Mouse (Mus musculus) neural tube, embryonic 11.5 days (tissue): ENCODE measurements around the gene Dennd5a. TPM values are rescaled to one million over a fixed set of nuclear protein-coding genes. Genes with fewer than 3 reads are reported as not detected.

Experiments used
- ATAC-seq: fragments of 200-750 bp; cut with Nextera tagmentation; 2 replicates; pipeline ENCODE4 v1.8.0; 2017; ENCODE audit warnings: moderate number of reproducible peaks, mild to moderate bottlenecking, moderate TSS enrichment, moderate library complexity; ENCODE audit not compliant: insufficient read depth, low FRiP score, low TSS enrichment
- DNase-seq: peaks from one replicate; pipeline ENCODE4 v3.0.0-alpha.2; 2015; ENCODE audit warnings: low spot score
- H3K27ac ChIP-seq: fragments of 300-500 bp; sonication (generic); 2 replicates; pipeline ENCODE4 v1.5.1; 2014; ENCODE audit warnings: low read depth, mild to moderate bottlenecking, low read length
- H3K27me3 ChIP-seq: fragments of 300-500 bp; sonication (generic); 2 replicates; pipeline ENCODE4 v1.6.1; 2014; ENCODE audit warnings: mild to moderate bottlenecking, low read length, mixed read lengths; ENCODE audit not compliant: control insufficient read depth, insufficient read depth
- H3K36me3 ChIP-seq: fragments of 300-500 bp; sonication (generic); 2 replicates; pipeline ENCODE4 v1.6.1; 2014; ENCODE audit warnings: mild to moderate bottlenecking, low read length, moderate library complexity, mixed read lengths; ENCODE audit not compliant: control insufficient read depth, insufficient read depth
- H3K4me1 ChIP-seq: fragments of 300-500 bp; sonication (generic); 2 replicates; pipeline ENCODE4 v1.6.1; 2014; ENCODE audit warnings: low read length, mixed read lengths; ENCODE audit not compliant: control insufficient read depth, insufficient read depth
- H3K4me2 ChIP-seq: fragments of 300-500 bp; sonication (generic); 2 replicates; pipeline ENCODE4 v1.6.1; 2014; ENCODE audit warnings: low read depth, mild to moderate bottlenecking, moderate library complexity
- H3K4me3 ChIP-seq: fragments of 300-500 bp; sonication (generic); 2 replicates; pipeline ENCODE4 v1.5.1; 2014; ENCODE audit warnings: low read depth, low read length
- H3K9ac ChIP-seq: fragments of 300-500 bp; sonication (generic); 2 replicates; pipeline ENCODE4 v1.6.1; 2014; ENCODE audit warnings: mild to moderate bottlenecking, low read length
- H3K9me3 ChIP-seq: fragments of 300-500 bp; sonication (generic); 2 replicates; pipeline ENCODE4 v1.6.1; 2016; ENCODE audit warnings: low read length; ENCODE audit not compliant: control insufficient read depth
- WGBS: fragments of 180-500 bp; shearing (Covaris S2); extraction: QIAGEN DNeasy Blood & Tissue Kit; methylation state at CpG from one replicate; pipeline ENCODE4 v1.1.7; 2014; 5-methylcytosine and 5-hydroxymethylcytosine counted together
- polyA plus RNA-seq: library from polyadenylated mRNA; unstranded; fragments of >200 nt; fragmentation: Nextera tagmentation; extraction: Ambion mirVana; gene quantifications from 2 replicates; pipeline ENCODE4 v1.2.1, GENCODE M21; 2014

Dennd5a gene
- polyA plus RNA-seq, 1 experiment from 2014 or later, result 56.7 TPM

DNA sequence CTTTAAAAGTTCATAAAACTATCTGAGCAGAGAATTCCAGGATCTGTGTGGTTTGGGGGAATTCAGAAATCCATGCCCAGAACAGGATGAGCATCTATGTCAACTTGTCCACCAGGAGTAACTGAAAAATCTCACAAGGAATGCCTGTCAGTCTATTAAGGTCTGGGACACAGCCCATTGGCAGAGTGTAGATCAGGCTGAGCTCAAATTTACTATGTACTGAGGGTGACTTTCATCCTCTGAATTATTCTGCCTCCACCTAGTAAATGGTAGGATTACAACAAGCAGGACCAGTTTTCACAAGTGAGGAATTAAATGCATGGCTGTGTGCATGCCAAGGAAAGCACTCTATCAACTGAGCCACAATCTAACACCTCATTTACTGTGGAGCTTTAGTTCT, 9.3 kb upstream of the Dennd5a start:
- H3K9me3 ChIP-seq, result no peaks in the 10 kb centered on the region
- ATAC-seq (no peak), DNase-seq (no peak)
- no peak overlapping the region for H3K4me2 ChIP-seq
- peaks cover 2% of the 10 kb centered on the region; the same call in 1 of the 2 replicates for H3K4me1 ChIP-seq
- H3K27me3 ChIP-seq, result no peaks in the 10 kb centered on the region
- H3K36me3 ChIP-seq, result no peaks in the 10 kb centered on the region
- H3K9ac ChIP-seq, result no peak overlapping the region
- no peak overlapping the region for H3K27ac ChIP-seq
- no peak overlapping the region for H3K4me3 ChIP-seq

DNA sequence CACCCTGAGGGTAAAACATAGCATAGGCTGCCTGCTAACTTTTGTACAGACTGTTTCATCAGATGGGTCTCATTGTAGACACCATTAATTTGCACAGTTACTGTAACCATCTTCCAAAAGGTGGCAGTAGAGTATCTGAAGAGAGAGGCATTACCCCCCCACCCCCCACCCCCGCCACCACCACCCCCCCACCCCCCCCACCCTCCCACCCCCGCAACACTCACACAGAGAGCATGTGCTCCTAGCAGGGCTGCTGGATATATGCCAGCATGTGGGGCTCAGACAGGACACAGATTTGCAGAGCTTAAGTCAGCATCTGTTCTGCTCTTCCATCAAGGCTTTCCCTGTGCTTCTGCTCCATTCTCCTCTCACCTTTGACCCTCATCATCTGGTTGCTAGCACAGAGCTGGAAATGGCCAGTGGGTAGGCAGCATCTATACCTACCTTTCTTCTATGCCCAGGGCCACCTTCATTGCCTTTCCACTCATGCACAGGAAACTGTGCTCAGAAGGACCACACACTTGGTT, 8.7 kb upstream of the Dennd5a start:
- DNase-seq, result peak; percentile 41
- Histone ChIP-seq H3K27ac (peak overlapping the region; percentile 56; the same call in 1 of the 2 replicates), H3K4me2 (no peak overlapping the region), H3K4me1 (peaks cover 2% of the 10 kb centered on the region; the same call in 1 of the 2 replicates), H3K4me3 (no peak overlapping the region), H3K27me3 (no peaks in the 10 kb centered on the region), H3K36me3 (no peaks in the 10 kb centered on the region), H3K9me3 (no peaks in the 10 kb centered on the region), H3K9ac (no peak overlapping the region)
- ATAC-seq, result peak; percentile 65; the same call in 1 of the 2 replicates
- WGBS, result 10% methylated on average over 2 of the region's 2 CpGs

DNA sequence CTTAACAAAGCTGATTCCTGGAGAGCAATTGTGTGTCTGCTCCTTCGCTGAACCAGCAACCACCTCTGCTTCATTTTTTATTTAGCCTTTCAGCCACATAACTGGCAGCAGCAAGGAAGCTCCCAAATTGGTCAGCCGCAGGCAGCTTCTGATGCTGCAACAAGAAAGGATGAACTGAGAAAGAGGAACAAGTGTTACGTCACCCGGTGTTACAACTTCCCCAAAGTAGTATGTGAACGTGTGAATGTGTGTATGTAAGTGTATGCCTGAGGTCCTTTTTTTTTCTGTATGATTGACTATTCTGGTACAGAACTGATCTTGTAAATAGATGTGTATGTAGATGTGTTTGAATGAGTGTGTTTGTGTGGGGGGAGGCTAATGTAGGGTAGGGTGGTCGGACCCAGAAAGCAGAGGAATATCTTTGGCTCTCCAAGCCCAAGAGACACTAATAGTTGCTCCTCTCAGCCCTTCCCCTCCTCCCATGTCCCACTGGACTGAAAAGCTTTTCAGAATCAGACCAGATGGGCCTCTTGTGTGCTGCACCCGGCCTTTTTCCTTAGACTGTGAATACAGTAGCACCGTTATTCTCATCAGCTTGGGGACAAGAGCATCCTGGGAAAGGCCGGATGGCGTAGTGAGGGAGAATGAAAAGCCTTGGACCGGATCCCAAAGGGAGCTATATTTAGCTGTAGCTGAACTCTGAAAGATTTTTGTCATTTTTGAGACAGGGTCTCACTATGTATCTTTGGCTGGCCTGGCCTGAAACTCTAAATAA, 7.7 kb upstream of the Dennd5a start:
- Histone ChIP-seq H3K9ac (no peak overlapping the region), H3K4me3 (no peak overlapping the region), H3K36me3 (no peaks in the 10 kb centered on the region), H3K4me2 (no peak overlapping the region), H3K27me3 (no peaks in the 10 kb centered on the region), H3K9me3 (no peaks in the 10 kb centered on the region), H3K27ac (peak overlapping the region; percentile 56), H3K4me1 (peaks cover 2% of the 10 kb centered on the region; the same call in 1 of the 2 replicates)
- 75% methylated on average over 11 of the region's 11 CpGs for WGBS
- ATAC-seq (peak; percentile 49; the same call in 1 of the 2 replicates), DNase-seq (peak; percentile 23)

- Histone ChIP-seq H3K9ac (no peak overlapping the region), H3K4me2 (no peak overlapping the region), H3K9me3 (no peaks in the 10 kb centered on the region), H3K4me3 (no peak overlapping the region), H3K4me1 (peaks cover 2% of the 10 kb centered on the region; the same call in 1 of the 2 replicates), H3K27me3 (no peaks in the 10 kb centered on the region), H3K36me3 (no peaks in the 10 kb centered on the region), H3K27ac (no peak overlapping the region)
- ATAC-seq (no peak), DNase-seq (no peak)
Measured at GRCm38 (mm10) chr7:109965658-109966057, 5.4 kb upstream of the Dennd5a start.

- ATAC-seq (no peak), DNase-seq (no peak)
- Histone ChIP-seq H3K27me3 (no peaks in the 10 kb centered on the region), H3K27ac (no peak overlapping the region), H3K9ac (no peak overlapping the region), H3K4me2 (no peak overlapping the region), H3K36me3 (no peaks in the 10 kb centered on the region), H3K4me3 (no peak overlapping the region), H3K4me1 (peaks cover 2% of the 10 kb centered on the region), H3K9me3 (no peaks in the 10 kb centered on the region)
- WGBS, result 92% methylated on average over 4 of the region's 4 CpGs
Measured at GRCm38 (mm10) chr7:109963707-109964106, 3.4 kb upstream of the Dennd5a start.

DNA sequence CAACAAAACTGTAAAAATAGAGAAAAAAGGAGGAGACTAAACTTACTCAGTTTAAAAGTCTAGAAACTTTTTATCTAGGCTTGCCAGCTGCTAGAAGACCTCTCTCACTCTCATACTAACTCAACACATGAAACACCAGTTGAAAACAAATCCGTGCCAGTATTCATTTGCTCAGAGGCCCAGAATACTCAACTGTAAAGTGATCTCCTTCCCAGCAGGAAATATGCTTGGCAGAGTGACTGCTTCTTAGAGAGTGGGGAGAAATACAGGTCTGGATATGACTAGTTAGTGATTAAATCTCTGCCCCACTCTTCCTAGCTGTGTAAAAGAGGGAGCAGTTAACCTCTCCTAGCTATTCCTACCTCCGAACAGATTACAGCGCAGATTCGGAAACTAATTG, 2.3 kb upstream of the Dennd5a start:
- DNase-seq (no peak), ATAC-seq (no peak)
- 74% methylated on average over 4 of the region's 4 CpGs for WGBS

DNA sequence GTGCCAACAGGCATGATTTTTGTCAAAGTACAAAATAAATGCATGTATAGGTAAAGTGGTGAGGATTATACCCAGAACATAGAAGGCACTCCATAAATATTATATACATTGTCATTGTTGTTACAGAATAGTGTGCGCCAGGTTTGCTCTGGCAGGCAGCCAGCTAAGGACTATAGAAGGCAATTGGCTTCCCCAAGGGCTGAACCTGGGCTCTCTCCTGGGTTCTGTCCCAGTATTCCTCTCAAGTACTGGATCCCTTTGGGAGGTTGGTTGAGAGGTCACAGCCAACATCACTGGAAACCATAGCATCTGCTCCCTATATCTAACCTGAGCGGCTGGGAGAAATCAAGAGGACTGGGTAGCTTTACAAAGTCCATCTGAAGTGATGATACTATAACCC, 1.3 kb upstream of the Dennd5a start:
- H3K4me1 ChIP-seq, result peaks cover 17% of the 10 kb centered on the region
- ATAC-seq, result no peak
- 90% methylated on average over 2 of the region's 2 CpGs for WGBS
- no peak overlapping the region for H3K4me2 ChIP-seq
- no peak overlapping the region for H3K27ac ChIP-seq
- H3K9me3 ChIP-seq, result no peaks in the 10 kb centered on the region
- no peaks in the 10 kb centered on the region for H3K36me3 ChIP-seq
- no peak for DNase-seq
- no peak overlapping the region for H3K4me3 ChIP-seq
- H3K27me3 ChIP-seq, result no peaks in the 10 kb centered on the region
- no peak overlapping the region for H3K9ac ChIP-seq

More for the DNA sequence above, 2.3 kb upstream of the Dennd5a start:
- Histone ChIP-seq H3K9me3 (no peaks in the 10 kb centered on the region), H3K36me3 (no peaks in the 10 kb centered on the region), H3K27ac (no peak overlapping the region), H3K9ac (no peak overlapping the region), H3K4me1 (peaks cover 12% of the 10 kb centered on the region), H3K4me3 (no peak overlapping the region), H3K27me3 (no peaks in the 10 kb centered on the region), H3K4me2 (no peak overlapping the region)

DNA sequence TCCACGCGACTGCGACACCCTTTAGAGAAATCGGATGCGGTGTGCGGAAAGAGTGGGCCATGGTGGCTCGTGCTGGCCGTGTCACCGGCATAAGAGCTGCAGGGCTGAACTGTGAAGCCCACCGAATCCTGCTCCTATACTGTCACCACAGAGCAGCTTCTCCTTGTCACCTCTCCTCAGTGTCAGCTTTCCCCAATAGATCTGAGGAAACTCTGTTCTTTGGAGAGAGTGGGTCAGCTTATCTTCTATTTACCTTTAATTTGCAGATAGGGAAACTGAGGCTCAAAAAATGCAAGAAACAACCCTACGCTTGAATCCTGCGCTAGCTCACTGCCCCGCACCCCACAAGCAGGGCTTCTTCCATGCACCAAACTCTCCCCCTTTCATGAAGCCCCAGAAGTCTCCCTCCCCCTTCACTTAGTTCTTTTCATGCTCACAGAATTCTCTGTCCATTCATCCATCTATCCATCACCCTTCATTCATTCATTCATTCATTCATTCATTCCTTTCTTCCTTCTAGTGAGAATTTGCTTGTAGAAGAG, 414 bp upstream of the Dennd5a start:
- Histone ChIP-seq H3K36me3 (no peaks in the 10 kb centered on the region), H3K27ac (peak overlapping the region; percentile 94), H3K9ac (peak overlapping the region; percentile 95), H3K4me3 (peak overlapping the region; percentile 76), H3K9me3 (no peaks in the 10 kb centered on the region), H3K4me2 (peak overlapping the region; percentile 57), H3K4me1 (peaks cover 17% of the 10 kb centered on the region), H3K27me3 (no peaks in the 10 kb centered on the region)
- WGBS, result 10% methylated on average over 13 of the region's 13 CpGs
- peak; percentile 65 for ATAC-seq
- DNase-seq, result no peak
